Mouse (Mus musculus): Measurements from ENCODE around the gene Myom1. TPM values are rescaled to one million over a fixed set of nuclear protein-coding genes. Genes with fewer than 3 reads are reported as not detected.

Gene Myom1
- polyA plus RNA-seq, 1 experiment from 2014 or later: 1.6 TPM

DNA sequence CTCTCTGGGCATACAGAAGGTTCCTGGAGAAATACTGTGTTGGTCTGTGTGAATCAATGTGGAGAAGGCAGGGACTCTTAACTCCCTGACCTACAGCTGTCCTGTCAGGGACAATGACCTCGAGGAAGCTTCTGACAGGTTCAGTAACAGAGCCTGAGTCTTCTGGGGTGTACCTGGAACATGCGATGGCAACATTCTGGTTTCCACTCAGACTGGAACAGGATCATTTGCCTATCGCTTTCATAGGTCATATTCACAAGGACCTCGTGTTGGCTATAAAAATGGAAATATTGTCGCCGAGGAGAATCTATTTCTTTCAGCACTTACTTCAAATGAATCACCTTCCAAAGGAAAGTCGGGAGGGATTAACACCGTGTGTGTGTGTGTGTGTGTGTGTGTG, 23.5 kb downstream of the Myom1 start:
- no peak overlapping the region for H3K4me3 ChIP-seq
- no peak for ATAC-seq (ENCODE audit: low FRiP score)
- no peak overlapping the region for H3K4me2 ChIP-seq
- no peaks in the 10 kb centered on the region for H3K27me3 ChIP-seq
- no peaks in the 10 kb centered on the region for H3K36me3 ChIP-seq
- no peak overlapping the region for H3K27ac ChIP-seq
- no peaks in the 10 kb centered on the region for H3K9me3 ChIP-seq
- H3K4me1 ChIP-seq (replicated peaks): no peaks in the 10 kb centered on the region
- no peak overlapping the region for H3K9ac ChIP-seq
- 83% methylated on average over 8 of the region's 8 CpGs for WGBS

- H3K27me3 ChIP-seq: no peaks in the 10 kb centered on the region
- H3K9me3 ChIP-seq: no peaks in the 10 kb centered on the region
- H3K27ac ChIP-seq: no peak overlapping the region
- no peak overlapping the region for H3K4me2 ChIP-seq
- ATAC-seq (ENCODE audit: low FRiP score): no peak
- H3K4me3 ChIP-seq: no peak overlapping the region
- H3K36me3 ChIP-seq: no peaks in the 10 kb centered on the region
- no peak overlapping the region for H3K9ac ChIP-seq
- H3K4me1 ChIP-seq (replicated peaks): no peaks in the 10 kb centered on the region
- 96% methylated on average over 3 of the region's 3 CpGs for WGBS
Measured at GRCm38 (mm10) chr17:71027186-71027585, 24.8 kb downstream of the Myom1 start.

DNA sequence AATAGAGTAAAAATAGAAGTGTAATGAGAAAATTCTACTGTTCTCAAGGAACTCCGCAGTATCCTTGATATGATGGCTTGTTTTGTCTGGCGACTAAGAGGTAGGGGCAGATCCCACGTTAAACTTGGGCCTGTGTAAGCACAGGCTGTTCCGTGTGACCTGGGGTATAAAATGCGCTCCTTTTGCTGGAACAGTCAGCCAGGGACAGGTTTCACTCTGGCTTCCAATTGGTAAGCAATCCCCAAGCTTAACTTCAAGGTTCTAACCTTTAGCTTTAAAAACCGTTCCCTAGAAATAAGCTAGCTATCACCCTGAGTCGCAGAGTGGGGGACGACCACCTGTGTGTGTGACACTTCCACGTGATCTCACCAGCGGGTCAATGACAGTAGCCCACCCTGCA, 30.3 kb downstream of the Myom1 start:
- no peak for ATAC-seq (ENCODE audit: low FRiP score)
- WGBS: 84% methylated on average over 10 of the region's 10 CpGs
- H3K4me1 ChIP-seq (replicated peaks): no peaks in the 10 kb centered on the region

DNA sequence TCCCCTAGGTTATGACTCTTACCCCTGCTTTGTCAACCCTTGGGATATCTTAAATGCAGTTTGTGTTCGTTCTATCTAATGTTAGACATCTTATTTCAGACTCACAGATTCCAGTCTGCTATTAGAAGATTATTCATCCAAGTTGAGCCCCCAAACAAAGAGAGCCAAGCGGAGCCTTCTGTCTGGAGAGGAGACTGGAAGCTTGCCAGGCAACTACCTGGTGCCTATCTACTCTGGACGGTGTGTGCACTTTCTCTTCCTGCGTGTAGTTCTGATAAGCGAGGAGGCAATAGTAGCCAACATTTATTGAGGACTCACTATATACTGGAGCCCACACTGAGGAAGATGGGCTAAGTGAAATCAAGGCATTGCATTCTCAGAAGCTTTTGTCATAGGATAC, 32.0 kb downstream of the Myom1 start:
- H3K4me2 ChIP-seq: no peak overlapping the region
- 79% methylated on average over 5 of the region's 5 CpGs for WGBS
- H3K27ac ChIP-seq: no peak overlapping the region
- no peaks in the 10 kb centered on the region for H3K9me3 ChIP-seq
- H3K27me3 ChIP-seq: no peaks in the 10 kb centered on the region
- H3K9ac ChIP-seq: no peak overlapping the region
- no peak for ATAC-seq (ENCODE audit: low FRiP score)
- H3K36me3 ChIP-seq: no peaks in the 10 kb centered on the region
- no peak overlapping the region for H3K4me3 ChIP-seq
- peaks cover under 1% of the 10 kb centered on the region; the same call in 1 of the 2 replicates for H3K4me1 ChIP-seq (replicated peaks)

More for the DNA sequence above, 30.3 kb downstream of the Myom1 start:
- Histone ChIP-seq H3K36me3 (no peaks in the 10 kb centered on the region), H3K27me3 (no peaks in the 10 kb centered on the region), H3K27ac (no peak overlapping the region), H3K4me2 (no peak overlapping the region), H3K9me3 (no peaks in the 10 kb centered on the region), H3K4me3 (no peak overlapping the region), H3K9ac (no peak overlapping the region)

GRCm38 (mm10) chr17:71037188-71037587, 34.8 kb downstream of the Myom1 start:
- Histone ChIP-seq H3K4me1 (replicated peaks) (peaks cover 9% of the 10 kb centered on the region), H3K36me3 (no peaks in the 10 kb centered on the region), H3K4me2 (no peak overlapping the region), H3K27ac (no peak overlapping the region), H3K4me3 (no peak overlapping the region), H3K27me3 (no peaks in the 10 kb centered on the region), H3K9ac (no peak overlapping the region), H3K9me3 (no peaks in the 10 kb centered on the region)
- no peak for ATAC-seq (ENCODE audit: low FRiP score)
- 89% methylated on average over 7 of the region's 7 CpGs for WGBS

DNA sequence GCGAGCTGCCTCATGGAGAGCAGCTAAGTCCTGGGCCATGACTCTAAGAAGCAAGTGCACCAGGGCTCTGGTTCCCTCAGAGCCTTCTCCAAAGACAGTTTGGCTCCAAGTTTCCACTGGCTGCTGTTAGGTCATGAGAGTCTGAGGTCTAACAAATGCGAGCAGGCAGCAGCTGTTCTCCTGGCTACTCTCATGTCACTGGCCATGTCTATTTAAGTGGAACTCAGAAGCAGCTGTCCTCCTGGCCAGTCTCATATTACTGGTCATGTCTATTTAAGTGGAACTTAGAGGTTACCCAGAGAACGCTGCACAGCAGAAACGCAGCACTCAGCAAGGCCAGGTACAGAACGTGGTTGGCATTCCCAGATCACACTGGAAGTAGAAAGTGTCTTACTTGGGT, 36.4 kb downstream of the Myom1 start:
- Histone ChIP-seq H3K4me3 (no peak overlapping the region), H3K27ac (no peak overlapping the region), H3K9me3 (no peaks in the 10 kb centered on the region), H3K36me3 (no peaks in the 10 kb centered on the region), H3K4me1 (replicated peaks) (peaks cover 9% of the 10 kb centered on the region), H3K4me2 (no peak overlapping the region), H3K9ac (no peak overlapping the region), H3K27me3 (no peaks in the 10 kb centered on the region)
- no peak for ATAC-seq (ENCODE audit: low FRiP score)
- 80% methylated on average over 5 of the region's 5 CpGs for WGBS

DNA sequence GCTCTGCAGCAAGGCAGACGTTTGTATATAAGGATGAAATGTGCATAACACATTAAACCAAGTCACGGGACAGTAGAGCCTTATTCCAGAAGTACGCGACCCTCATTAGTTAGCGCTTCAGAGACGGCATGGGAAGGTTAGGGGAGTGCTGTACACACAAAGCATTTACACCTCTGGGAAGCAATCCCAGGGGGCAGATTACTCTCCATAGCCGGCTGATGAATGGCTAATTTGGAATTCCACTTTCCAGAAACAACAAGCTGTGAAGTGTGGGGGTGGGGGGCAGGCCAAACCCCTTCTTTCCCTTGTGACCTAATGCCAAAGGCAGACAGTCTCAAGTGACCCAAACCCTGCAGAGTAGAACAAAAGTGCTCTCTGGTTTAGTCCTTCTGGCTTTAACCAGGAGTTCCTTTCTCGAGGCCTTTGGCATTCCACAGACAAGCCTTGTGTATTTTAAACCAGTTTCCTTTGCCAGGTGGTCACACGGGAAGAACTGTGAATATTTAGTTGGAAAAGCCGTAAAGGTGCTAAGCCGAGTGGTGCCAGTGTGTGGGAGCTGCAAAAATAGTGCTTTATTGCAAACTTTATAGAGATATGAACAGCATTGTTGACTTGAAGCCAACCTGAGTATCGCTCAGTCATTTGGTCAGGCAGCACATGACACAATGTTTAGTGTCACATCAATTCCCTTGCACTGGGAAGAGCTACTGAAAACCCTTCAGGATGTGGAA, 37.6 kb downstream of the Myom1 start:
- no peak overlapping the region for H3K4me2 ChIP-seq
- peaks cover 9% of the 10 kb centered on the region for H3K4me1 ChIP-seq (replicated peaks)
- 0 out of 2 replicates have a peak, but pooled peaks have one; percentile 39 for ATAC-seq (ENCODE audit: low FRiP score)
- H3K9ac ChIP-seq: no peak overlapping the region
- WGBS: 23% methylated on average over 12 of the region's 12 CpGs
- H3K27me3 ChIP-seq: no peaks in the 10 kb centered on the region
- no peaks in the 10 kb centered on the region for H3K36me3 ChIP-seq
- no peak overlapping the region for H3K4me3 ChIP-seq
- H3K9me3 ChIP-seq: no peaks in the 10 kb centered on the region
- H3K27ac ChIP-seq: no peak overlapping the region

DNA sequence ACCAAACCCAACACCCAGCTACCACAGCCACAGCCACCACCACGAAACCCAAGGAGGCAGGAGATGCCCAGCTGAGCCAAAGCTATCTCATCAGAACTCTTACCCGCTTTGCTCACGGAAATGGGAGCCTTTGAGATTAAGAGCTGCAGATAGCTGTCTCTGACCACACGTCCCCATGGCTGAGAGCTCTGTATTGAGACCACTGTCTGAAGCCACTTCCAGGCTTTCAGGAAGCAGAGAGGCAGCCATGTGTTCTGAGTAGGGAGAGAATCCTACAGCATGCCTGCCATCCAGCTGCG, 38.1 kb downstream of the Myom1 start:
- no peak overlapping the region for H3K4me2 ChIP-seq
- no peak for ATAC-seq (ENCODE audit: low FRiP score)
- H3K27ac ChIP-seq: no peak overlapping the region
- no peak overlapping the region for H3K4me3 ChIP-seq
- H3K9ac ChIP-seq: no peak overlapping the region
- H3K36me3 ChIP-seq: no peaks in the 10 kb centered on the region
- no peaks in the 10 kb centered on the region for H3K27me3 ChIP-seq
- 79% methylated on average over 5 of the region's 5 CpGs for WGBS
- peaks cover 9% of the 10 kb centered on the region for H3K4me1 ChIP-seq (replicated peaks)
- H3K9me3 ChIP-seq: no peaks in the 10 kb centered on the region

- Histone ChIP-seq H3K36me3 (no peaks in the 10 kb centered on the region), H3K9me3 (no peaks in the 10 kb centered on the region), H3K4me3 (no peak overlapping the region), H3K9ac (no peak overlapping the region), H3K27me3 (no peaks in the 10 kb centered on the region), H3K27ac (no peak overlapping the region), H3K4me1 (replicated peaks) (peaks cover 9% of the 10 kb centered on the region), H3K4me2 (no peak overlapping the region)
- WGBS: 85% methylated on average over 1 of the region's 1 CpGs
- ATAC-seq (ENCODE audit: low FRiP score): no peak
Measured at GRCm38 (mm10) chr17:71042645-71043044, 40.2 kb downstream of the Myom1 start.

GRCm38 (mm10) chr17:71045591-71045990, 43.2 kb downstream of the Myom1 start:
- H3K27me3 ChIP-seq: no peaks in the 10 kb centered on the region
- no peak overlapping the region for H3K4me3 ChIP-seq
- H3K27ac ChIP-seq: no peak overlapping the region
- 83% methylated on average over 9 of the region's 9 CpGs for WGBS
- no peaks in the 10 kb centered on the region for H3K9me3 ChIP-seq
- H3K4me2 ChIP-seq: no peak overlapping the region
- no peaks in the 10 kb centered on the region for H3K4me1 ChIP-seq (replicated peaks)
- no peak for ATAC-seq (ENCODE audit: low FRiP score)
- no peak overlapping the region for H3K9ac ChIP-seq
- H3K36me3 ChIP-seq: no peaks in the 10 kb centered on the region

GRCm38 (mm10) chr17:71046856-71047255, 44.4 kb downstream of the Myom1 start:
- no peak overlapping the region for H3K4me2 ChIP-seq
- H3K27ac ChIP-seq: no peak overlapping the region
- H3K36me3 ChIP-seq: no peaks in the 10 kb centered on the region
- no peak overlapping the region for H3K9ac ChIP-seq
- H3K27me3 ChIP-seq: no peaks in the 10 kb centered on the region
- no peaks in the 10 kb centered on the region for H3K9me3 ChIP-seq
- whole genome bisulfite sequencing: 82% methylated on average over 4 of the region's 4 CpGs
- no peaks in the 10 kb centered on the region for H3K4me1 ChIP-seq (replicated peaks)
- H3K4me3 ChIP-seq: no peak overlapping the region
- ATAC-seq (ENCODE audit: low FRiP score): no peak

GRCm38 (mm10) chr17:71049292-71049691, 46.9 kb downstream of the Myom1 start:
- 93% methylated on average over 8 of the region's 8 CpGs for WGBS

GRCm38 (mm10) chr17:71053134-71053708, 50.8 kb downstream of the Myom1 start:
- peaks cover 5% of the 10 kb centered on the region; the same call in 1 of the 2 replicates for H3K4me1 ChIP-seq (replicated peaks)
- H3K27me3 ChIP-seq: no peaks in the 10 kb centered on the region
- H3K27ac ChIP-seq: no peak overlapping the region
- 0 out of 2 replicates have a peak, but pooled peaks have one; percentile 36 for ATAC-seq (ENCODE audit: low FRiP score)
- H3K36me3 ChIP-seq: no peaks in the 10 kb centered on the region
- H3K9me3 ChIP-seq: no peaks in the 10 kb centered on the region
- H3K4me2 ChIP-seq: no peak overlapping the region
- 89% methylated on average over 6 of the region's 6 CpGs for WGBS
- no peak overlapping the region for H3K9ac ChIP-seq
- no peak overlapping the region for H3K4me3 ChIP-seq

More at GRCm38 (mm10) chr17:71049292-71049691, 46.9 kb downstream of the Myom1 start:
- ATAC-seq (ENCODE audit: low FRiP score): no peak
- no peak overlapping the region for H3K27ac ChIP-seq
- no peak overlapping the region for H3K4me2 ChIP-seq
- H3K9me3 ChIP-seq: no peaks in the 10 kb centered on the region
- no peaks in the 10 kb centered on the region for H3K36me3 ChIP-seq
- H3K4me1 ChIP-seq (replicated peaks): no peaks in the 10 kb centered on the region
- H3K4me3 ChIP-seq: no peak overlapping the region
- no peaks in the 10 kb centered on the region for H3K27me3 ChIP-seq
- no peak overlapping the region for H3K9ac ChIP-seq

Data from hindbrain, embryonic 13.5 days (tissue).